Mouse (Mus musculus) liver, adult 2 months (tissue): Measurements from ENCODE around the gene Rab7b.

ENCODE experiments used
- CTCF ChIP-seq: fragments of 200-500 bp; IDR thresholded peaks from 2 replicates; pipeline ENCODE4 v1.5.1; 2011; ENCODE audit warnings: low read depth, low read length, control low read depth
- POLR2A ChIP-seq: fragments of 200-500 bp; IDR thresholded peaks from 2 replicates; pipeline ENCODE4 v1.6.1; 2011; ENCODE audit warnings: low read length, control low read depth; ENCODE audit not compliant: insufficient read depth; ENCODE audit errors: extremely low read depth

GRCm38 (mm10) chr1:131733474-131734180 is 45.1 kb downstream of the Rab7b start:
- no peak for TF ChIP-seq POLR2A
- TF ChIP-seq CTCF: no peak
